Mouse (Mus musculus) ES-E14 (cell line): ENCODE results near the gene Sorcs2.

ENCODE experiments used
- HCFC1 ChIP-seq: IDR thresholded peaks from 2 replicates; pipeline ENCODE4 v1.6.1; 2012; ENCODE audit warnings: low read length, inconsistent platforms, borderline replicate concordance; ENCODE audit not compliant: insufficient read depth
- MAFK ChIP-seq: IDR thresholded peaks from 2 replicates; pipeline ENCODE4 v1.6.1; 2014; ENCODE audit warnings: mild to moderate bottlenecking, low read depth, low read length, inconsistent platforms; ENCODE audit not compliant: insufficient read depth
- ZNF384 ChIP-seq: IDR thresholded peaks from 2 replicates; pipeline ENCODE4 v1.6.1; 2012; ENCODE audit warnings: low read depth, low read length, inconsistent platforms

GRCm38 (mm10) chr5:36144560-36144959, 253.4 kb downstream of the Sorcs2 start:
- TF ChIP-seq MAFK (no peak), ZNF384 (no peak), HCFC1 (no peak)
